Mouse (Mus musculus) mesoderm, embryonic 11.5 days (tissue): ENCODE results near the gene Slc23a2.

Experiments used
- DNase-seq: peaks from one replicate; pipeline ENCODE4 v3.0.0-alpha.2; 2012; ENCODE audit warnings: low read depth, low spot score

Gene Slc23a2

GRCm38 (mm10) chr2:132134758-132135157 is 10.2 kb downstream of the Slc23a2 start:
- no peak for DNase-seq

- no peak for DNase-seq
Measured at GRCm38 (mm10) chr2:132133436-132133835, 11.5 kb downstream of the Slc23a2 start.

GRCm38 (mm10) chr2:132131266-132131665 is 13.6 kb downstream of the Slc23a2 start:
- DNase-seq, result peak; percentile 28

- DNase-seq, result no peak
Measured at GRCm38 (mm10) chr2:132129980-132130379, 14.9 kb downstream of the Slc23a2 start.

GRCm38 (mm10) chr2:132129247-132129646 is 15.7 kb downstream of the Slc23a2 start:
- DNase-seq, result no peak

GRCm38 (mm10) chr2:132127904-132128303 is 17.0 kb downstream of the Slc23a2 start:
- no peak for DNase-seq

GRCm38 (mm10) chr2:132126292-132126691 is 18.6 kb downstream of the Slc23a2 start:
- no peak for DNase-seq

- DNase-seq, result no peak
Measured at GRCm38 (mm10) chr2:132123063-132123462, 21.8 kb downstream of the Slc23a2 start.

GRCm38 (mm10) chr2:132121050-132121449 is 23.9 kb downstream of the Slc23a2 start:
- no peak for DNase-seq

- no peak for DNase-seq
Measured at GRCm38 (mm10) chr2:132118646-132119045, 26.3 kb downstream of the Slc23a2 start.

- DNase-seq, result no peak
Measured at GRCm38 (mm10) chr2:132115936-132116335, 29.0 kb downstream of the Slc23a2 start.

- no peak for DNase-seq
Measured at GRCm38 (mm10) chr2:132115344-132115743, 29.6 kb downstream of the Slc23a2 start.

GRCm38 (mm10) chr2:132113962-132114759 is 30.7 kb downstream of the Slc23a2 start:
- DNase-seq, result peak; percentile 33

- no peak for DNase-seq
Measured at GRCm38 (mm10) chr2:132112319-132112718, 32.6 kb downstream of the Slc23a2 start.

GRCm38 (mm10) chr2:132111905-132112304 is 33.0 kb downstream of the Slc23a2 start:
- DNase-seq, result no peak

- DNase-seq, result peak; percentile 35
Measured at GRCm38 (mm10) chr2:132111266-132111665, 33.6 kb downstream of the Slc23a2 start.

GRCm38 (mm10) chr2:132110702-132111101 is 34.2 kb downstream of the Slc23a2 start:
- DNase-seq, result no peak

- DNase-seq, result no peak
Measured at GRCm38 (mm10) chr2:132108988-132109387, 35.9 kb downstream of the Slc23a2 start.

GRCm38 (mm10) chr2:132107611-132108010 is 37.3 kb downstream of the Slc23a2 start:
- no peak for DNase-seq

GRCm38 (mm10) chr2:132106069-132106468 is 38.8 kb downstream of the Slc23a2 start:
- no peak for DNase-seq

- DNase-seq, result peak; percentile 69
Measured at GRCm38 (mm10) chr2:132103265-132103664, 41.6 kb downstream of the Slc23a2 start.

GRCm38 (mm10) chr2:132102505-132103130 is 42.3 kb downstream of the Slc23a2 start:
- no peak for DNase-seq
